Mouse (Mus musculus) retina, postnatal 7 days (tissue): ENCODE data around the gene Ect2l.
"Not testable (repeated sequence)": the region's sequence is repeated elsewhere in the genome, so short reads cannot be mapped to it uniquely, and the experiment has no call there.

ENCODE experiments used
- DNase-seq: peaks from one replicate; pipeline ENCODE4 v3.0.0-alpha.2; 2012; ENCODE audit warnings: low read depth, low spot score

Ect2l gene

DNA sequence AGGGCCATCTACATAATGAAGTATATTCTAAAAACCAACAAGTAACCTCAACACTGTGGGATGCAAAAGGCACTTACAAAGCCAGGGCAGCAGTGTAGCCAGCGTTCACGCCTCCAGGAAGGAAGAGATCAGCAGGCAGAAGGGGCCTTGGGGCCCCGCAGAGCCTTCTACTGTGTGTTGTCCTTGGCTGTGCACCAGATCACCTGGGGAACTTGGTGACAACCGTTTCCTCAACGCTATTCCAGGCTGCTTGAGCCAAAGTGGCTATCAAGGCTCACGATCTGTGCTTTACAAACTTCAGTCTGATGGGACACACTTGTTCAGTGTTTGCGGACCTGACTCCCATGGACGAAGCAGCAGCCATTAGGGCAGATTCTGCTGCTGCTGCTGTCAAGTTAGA, 19.0 kb downstream of the Ect2l start:
- DNase-seq = no peak

DNA sequence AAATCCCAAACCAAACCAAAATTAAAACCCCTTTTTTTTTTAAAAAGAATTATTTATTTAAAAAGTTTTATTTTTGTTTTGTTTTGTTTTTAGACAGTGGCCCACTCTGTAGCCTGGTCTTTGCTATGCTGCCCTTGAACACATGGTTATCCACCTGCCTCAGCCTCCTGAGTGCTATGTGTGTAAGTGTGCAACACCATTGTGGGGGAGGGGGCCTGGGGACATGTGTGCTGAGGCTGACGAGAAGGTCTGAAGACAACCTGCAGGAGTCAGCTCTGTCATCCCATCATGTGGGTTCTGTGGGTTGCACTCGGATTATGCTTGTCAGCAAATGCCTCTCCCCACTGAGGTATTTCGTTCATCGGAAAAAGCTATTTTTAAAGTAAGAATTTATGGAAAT, 21.2 kb downstream of the Ect2l start:
- no peak for DNase-seq

DNA sequence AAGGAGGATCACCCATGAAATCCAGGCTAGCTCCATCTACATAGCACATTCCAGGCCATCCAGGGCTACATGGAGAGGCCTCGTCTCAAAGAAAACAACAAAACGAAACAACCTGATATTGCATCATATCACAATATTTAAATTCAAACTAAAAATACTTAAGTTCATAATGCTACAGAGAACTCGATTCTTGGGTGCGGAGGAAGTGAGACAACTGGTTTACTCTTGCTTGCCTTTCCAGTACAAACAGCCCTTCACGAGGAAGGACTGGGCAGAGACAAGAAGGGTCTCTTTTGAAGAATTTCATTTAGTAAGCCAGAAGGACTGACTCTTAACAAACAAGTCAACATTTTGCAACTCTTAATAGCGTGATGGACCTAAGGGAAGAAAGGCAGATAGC, 22.1 kb downstream of the Ect2l start:
- DNase-seq = no peak

DNA sequence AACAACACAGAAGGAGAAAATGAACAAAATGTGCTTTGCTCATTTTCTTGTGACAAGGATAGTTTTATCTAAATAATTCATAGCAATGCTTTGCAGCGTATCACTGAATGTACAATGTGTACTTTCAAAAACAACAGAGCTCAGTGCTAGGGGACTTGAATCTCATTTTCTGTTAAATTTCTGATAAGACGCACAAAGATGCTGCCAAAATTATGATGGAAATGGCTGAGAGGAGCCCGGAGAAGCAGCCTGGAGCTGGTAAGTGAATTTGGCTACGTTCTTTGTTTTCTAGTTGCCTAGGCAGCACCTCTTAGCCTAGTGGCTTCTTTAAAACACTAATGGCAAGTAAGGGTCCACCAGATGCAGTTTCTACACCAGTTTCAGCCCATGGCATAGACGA, 28.4 kb downstream of the Ect2l start:
- DNase-seq = no peak

DNA sequence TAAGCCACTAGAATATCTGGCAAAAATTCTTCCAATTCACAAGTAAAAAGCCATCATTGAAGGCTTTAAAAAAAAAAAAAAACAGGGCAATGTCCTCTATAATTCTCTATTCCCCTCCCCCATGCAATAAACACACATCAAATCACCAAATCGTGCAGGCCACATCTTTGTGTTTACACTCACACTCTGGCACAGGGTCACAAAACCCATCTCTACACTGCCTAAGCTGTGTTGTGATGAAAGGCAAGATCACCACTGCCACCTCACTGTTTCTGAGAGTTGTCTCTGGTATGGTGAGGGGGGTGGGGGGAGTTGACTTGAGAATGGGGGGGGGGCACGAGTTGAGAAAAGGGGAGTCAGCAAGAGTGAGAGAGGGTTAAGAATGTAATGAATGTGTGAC, 33.4 kb downstream of the Ect2l start:
- no peak for DNase-seq

DNA sequence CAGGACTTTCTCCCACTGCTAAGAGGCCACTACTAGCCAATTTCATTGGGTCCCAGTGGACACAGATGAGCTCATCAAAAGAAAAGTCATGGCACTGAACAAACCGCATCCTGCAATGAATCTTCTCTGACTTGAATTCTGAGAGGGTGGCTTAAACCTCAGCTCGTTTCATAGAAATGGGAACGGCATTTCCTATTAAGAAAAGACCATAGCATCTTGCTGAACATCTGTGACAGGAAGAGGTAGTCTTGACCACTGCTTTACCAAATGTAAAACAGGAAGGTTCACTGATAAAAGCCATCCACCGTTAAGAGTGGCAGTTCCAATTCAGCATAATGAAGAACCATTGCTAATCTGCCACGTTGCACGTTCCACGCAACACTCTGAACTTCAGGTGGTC, 34.0 kb downstream of the Ect2l start:
- DNase-seq = no peak

DNA sequence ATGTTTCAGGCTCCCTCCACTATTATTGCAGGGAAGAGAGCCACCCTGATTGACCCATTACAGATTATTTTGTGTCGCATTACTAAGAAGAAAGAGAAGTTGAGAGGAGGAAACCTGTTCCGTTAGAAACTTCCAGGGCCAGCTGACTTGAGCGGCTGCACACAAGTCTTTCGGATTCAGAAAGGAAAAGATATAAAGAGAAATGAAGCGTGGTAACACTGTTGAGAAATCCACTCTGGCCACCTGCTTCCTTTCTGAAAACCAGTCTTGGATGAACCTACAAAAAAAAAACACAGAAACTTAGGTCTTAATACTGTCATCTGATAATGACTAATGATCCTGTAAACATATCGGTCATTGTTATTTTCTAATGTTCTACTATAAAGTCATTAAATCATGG, 35.6 kb downstream of the Ect2l start:
- DNase-seq = no peak

DNA sequence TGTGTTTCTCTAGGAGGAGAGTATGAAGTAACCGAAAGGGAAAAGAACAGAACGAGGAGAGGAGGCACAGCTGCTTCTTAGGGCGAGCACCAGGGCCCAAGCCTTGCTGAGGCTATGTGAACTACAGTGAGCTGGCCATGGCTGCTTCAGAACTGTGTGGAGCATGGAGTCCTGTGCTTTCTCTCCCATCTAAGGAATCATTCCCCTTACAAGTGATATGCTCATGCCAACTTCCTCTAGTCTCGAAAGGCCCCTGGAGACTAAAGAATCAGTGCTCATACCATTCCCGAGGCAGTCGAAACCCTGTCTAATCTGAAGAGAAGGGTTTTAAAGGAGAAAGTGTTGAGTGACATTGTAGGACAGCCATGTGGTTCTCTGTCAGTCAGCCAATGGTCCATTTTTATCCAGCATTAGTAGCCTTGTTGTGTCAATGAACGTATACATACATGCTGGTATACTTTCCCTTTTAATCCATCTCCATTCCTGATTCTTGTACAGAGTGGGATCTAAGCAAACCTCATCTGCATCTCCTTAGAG, 48.2 kb downstream of the Ect2l start:
- DNase-seq = no peak

DNA sequence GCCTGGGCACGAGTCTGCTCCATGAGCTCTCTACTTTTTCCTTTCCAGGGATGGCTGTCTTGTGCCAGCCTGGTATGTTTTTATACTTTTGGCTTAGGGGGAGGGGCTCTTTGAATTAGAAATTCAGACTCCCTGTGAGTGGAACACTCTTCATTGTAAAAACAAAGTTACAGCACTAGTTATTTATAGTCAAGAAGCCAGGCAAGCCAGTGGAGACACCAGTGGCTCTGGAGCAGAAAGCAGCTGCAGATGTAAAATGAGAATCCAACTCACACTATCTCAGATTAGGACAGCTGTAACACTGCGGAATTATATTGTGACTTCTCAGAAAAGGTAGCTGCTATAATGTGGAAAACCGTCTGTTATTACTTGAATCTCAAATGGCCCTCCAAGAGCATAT, 63.5 kb downstream of the Ect2l start:
- no peak for DNase-seq

DNA sequence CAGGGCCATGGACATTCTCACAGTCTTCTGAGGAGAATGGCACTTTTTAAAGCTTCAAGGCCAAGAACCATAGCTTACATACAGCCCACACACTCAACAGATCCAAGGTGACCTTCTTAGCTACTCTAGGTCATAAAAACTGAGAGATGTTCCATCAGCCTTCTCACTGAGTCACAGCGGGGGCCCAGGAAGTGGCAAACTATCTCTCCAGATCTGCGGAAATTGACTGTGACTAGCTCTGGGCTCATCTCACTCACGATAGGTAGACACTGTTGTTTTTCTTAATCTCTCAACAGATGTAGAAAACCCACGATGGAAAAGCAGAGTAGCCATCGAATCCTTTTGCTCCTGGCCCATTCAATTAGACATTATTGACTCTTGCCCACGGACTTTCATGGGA, 68.5 kb downstream of the Ect2l start:
- no peak for DNase-seq

DNA sequence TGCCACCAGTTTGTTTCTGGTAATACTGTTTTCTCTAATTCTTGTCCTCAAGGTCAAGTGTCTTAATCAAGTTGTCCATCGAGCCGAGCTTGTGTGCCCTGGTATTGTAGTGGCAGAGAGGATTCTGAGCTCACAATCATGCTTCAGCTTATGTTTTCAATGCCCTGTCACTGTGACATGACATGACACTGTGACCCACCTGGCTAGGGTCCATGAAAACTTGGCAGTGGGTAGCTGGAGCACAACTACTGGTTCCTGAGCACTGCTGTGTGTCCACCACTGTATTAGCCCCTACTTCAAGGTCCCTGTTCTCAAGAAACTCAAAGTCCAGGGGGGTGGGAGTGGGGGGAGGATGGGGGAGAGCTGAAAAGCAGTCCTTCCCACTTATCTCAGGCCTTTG, 69.3 kb downstream of the Ect2l start:
- no peak for DNase-seq

DNA sequence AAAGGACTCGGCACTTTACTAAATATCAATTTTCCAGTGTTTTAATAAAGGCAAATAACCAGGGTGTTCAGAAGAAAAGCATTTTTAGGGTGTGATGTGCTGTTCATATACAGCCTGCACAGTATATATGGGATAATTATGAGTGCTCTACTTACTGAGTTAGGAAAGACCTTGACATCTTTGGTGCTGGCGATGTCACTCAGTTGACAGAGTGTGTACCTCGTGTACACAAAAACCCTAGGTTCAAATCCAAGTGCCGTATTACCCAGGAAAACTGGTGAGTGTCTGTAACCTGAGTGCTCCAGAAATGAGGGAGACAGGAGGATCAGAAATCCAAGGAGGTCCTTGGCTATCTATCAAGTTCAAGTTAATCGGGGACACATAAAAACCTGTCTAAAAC, 71.1 kb downstream of the Ect2l start:
- no peak for DNase-seq

DNA sequence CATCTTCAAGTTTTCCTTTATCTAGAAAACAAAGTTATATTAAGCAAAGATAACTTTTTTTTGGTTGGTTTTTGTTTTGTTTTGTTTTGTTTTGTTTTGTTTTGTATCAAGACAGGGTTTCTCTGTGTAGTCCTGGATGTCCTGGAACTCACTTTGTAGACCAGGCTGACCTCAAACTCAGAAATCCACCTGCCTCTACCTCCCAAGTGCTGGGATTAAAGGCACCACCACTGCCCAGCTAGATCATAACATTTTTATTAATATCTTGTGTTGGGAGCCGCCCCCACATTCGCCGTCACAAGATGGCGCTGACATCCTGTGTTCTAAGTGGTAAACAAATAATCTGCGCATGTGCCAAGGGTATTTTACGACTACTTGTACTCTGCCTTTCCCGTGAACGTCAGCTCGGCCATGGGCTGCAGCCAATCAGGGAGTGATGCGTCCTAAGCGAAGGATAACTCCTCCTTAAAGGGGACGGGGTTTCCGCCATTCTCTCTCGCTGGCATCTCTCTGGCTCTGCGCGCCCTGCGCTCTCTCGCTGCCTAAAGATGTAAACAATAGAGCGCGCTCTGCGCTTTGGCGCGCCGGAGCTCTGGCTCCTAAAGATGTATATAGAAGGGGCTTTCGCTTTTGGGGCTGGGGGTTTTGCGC, 71.7 kb downstream of the Ect2l start:
- DNase-seq = not testable (repeated sequence)

DNA sequence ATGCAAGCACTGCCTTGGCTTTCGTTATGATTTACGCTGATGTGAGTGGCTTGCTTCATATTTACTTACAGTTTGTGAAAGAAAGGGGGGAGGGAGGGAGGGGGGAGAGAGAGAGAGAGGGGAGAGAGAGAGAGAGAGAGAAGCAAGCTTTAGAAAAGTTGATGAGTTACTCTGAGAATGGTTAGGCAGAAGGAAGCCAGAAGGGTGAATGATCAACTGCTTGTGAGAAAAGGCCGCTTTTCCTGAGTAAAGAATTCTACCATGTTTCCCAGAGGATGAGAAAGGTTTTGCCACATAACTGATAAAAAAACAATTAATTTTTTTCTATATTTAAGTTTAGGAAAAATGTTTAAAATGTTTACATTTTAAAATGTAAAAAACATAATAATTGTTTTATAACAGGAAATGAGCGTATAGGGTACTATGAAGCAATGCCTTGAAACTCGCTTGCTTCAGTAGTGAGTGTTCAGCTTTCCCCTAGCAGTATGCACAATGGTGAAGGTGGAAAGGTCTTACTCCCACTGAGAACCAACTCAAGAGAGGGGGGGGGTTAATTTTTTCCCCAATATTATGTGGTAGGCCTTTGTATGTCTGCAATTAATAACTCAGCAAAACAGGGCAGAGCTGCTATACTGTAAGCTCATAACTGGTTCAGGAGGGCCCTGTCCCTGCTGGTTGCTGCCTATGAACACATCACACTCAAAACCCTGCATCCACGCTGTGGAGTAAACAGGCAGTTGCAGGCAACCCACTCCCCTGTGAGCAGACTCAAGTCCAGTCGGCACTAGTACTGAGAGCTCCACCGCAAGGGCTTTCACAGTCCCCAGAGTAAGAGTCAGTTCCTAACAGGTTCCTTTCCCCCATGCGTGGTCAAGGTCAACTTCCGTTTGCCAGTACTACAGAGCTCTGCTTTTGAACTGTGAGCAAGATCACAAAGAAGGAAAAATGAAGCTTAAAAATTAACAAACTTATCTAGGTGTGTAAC, 78.7 kb downstream of the Ect2l start:
- DNase-seq = no peak

DNA sequence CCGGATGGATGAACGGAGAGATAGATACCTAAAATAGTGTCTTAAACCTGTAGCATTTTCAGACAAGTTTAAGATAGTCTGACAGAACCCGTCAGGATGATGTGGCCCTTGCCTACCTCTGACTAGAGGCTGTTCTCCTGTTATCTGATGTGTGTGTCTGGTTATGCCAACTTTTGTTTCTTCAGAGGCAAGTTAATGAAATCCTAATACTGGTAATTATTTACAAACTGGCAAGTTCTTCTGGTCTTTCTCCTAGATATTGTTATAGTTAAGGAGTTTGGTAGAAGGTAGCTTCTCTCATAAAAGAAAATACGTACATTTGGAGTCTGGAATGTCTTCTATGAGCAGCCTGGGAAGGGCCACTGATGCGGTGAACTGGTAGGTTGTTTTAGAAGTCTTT, 80.4 kb downstream of the Ect2l start:
- DNase-seq = no peak

DNA sequence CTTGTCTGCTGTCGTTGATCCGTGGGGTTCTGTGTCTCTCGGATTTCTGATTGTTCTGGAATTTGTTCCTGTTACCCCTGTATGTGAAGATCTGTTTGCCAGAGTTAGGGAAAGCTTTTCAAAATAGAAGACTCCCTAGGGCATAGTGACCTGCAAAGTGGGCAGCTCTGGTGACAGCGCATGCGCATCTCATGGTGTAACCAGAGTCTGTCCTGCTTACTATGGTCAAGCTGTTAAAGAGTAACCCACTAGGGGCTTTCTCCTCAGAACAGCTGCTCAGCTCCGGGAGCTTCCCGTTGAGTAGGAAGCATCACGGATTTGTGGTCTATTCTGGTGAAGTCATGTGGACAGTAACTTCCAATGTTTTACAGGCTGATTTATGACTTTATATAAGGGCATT, 92.4 kb downstream of the Ect2l start:
- DNase-seq = no peak

DNA sequence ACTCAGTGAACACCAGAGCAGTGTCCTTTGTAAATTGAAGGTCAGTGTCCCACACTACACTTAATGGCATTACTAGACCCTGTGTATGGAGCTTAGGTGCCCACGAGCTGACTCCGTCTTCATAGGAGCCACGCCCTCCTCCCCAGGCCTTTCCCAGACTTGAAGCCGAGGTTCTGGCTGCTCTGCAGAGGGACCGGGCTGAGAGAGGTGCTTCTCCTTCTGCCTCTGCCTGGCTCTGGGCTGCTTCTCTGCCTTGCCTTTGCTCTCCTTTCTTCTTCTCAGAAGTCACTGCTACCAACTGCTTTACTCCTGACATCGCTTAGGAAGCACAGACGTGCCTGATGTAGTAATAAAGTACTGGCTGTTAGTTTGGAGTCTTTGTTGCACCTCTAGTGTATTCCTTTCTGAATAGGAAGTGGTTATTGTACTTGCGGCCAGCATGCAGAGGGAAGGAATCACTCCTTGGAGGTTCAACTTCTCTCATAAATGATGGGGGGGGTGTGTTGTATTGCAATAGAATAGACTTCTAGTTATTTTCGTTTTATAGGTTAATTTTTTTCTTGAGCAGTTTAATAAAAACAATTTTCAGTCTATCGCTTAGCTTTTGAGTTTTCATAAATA, 97.1 kb downstream of the Ect2l start:
- DNase-seq = no peak

DNA sequence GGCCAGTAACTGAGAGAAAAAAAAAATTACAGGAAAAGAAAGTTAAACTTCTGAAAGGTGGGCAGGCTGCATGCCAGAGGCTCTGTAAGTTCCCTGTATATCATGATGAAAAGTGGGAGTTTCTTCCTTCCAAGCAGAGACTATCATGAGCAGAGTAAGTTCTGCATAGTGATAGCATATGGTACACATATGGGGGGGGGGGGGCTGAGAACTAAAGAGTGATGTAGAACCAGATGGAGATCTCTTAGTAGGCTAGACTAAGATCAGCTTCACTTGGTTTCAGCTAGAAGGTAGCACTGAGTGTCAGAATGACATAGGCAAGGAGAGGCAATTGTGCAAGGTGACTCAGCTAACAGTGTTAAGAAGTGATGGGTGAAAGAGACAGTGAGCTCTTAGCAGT, 99.8 kb downstream of the Ect2l start:
- DNase-seq = no peak

DNA sequence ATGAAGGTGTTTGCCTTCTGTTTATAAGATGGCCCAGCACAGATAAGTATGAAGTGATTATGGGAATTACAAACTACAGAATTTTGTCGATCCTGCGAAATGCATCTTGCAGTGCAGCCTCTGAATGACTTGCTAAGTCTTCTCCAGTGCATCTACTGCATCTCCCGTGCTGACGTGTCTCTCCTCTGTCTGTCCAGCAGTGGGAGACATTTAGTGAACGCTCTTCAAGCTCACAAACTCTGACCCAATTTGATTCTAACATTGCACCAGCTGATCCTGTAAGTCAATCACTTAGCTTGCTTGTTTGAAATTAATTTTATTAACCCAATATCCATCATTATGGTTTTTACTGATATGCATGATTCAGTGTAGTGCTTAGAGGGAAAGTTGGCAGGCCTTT, 103.2 kb downstream of the Ect2l start:
- no peak for DNase-seq

DNA sequence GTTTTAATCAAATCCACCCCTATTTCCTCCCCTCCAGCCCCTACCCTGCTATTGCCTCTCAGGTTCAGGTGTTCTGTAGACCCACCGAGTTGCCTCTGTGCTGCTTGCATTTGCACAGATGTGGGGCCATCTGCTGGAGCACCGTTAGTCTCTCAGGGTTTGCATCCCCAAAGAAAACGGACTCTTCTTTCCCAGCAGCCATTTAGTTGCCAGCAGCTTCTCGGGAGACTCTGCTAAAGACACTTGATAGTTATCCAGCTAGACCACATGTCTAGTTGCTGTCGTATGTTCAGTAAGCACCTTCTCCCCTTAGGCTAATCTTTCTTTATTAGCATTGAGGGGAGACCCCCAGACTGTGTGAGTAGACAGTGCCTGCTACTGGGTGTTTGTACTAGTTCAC, 108.5 kb downstream of the Ect2l start:
- no peak for DNase-seq

DNA sequence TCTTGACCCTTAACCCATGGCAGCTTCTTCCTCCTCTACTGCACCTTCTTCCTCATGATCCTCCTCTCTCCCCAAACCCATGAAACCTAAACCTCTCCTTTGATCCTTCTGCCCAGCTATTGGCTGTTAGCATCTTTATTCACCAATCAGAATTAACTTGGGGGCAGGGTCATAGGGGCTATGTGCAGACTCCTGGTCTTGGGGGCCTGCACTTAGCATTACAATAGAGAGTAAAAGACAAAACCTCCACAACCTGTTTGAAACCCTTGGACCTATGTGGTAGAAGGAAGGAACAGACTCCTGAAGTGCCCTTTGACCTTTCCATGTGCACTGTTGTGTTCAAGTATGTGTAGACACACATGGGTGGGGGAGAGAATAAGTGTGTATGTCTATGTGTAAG, 120.0 kb downstream of the Ect2l start:
- no peak for DNase-seq

DNA sequence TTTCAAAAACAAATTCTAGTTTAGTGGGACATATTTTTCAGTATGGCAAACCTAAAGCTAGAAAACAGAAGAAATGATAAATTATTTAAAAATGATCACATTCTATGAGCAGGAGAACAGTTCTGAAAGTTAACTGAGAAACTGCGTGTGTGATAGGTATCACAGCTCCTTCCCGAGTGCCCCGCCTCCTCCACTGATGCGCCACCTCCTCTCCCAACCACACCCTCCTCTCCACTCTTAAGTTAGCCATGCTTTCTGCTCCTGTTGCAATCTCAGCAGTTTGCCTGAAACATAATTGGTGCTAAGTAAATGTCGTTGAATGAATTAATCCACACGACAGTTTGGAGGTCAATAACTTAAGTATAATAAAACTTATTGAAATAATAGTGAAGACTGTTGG, 127.9 kb downstream of the Ect2l start:
- no peak for DNase-seq

DNA sequence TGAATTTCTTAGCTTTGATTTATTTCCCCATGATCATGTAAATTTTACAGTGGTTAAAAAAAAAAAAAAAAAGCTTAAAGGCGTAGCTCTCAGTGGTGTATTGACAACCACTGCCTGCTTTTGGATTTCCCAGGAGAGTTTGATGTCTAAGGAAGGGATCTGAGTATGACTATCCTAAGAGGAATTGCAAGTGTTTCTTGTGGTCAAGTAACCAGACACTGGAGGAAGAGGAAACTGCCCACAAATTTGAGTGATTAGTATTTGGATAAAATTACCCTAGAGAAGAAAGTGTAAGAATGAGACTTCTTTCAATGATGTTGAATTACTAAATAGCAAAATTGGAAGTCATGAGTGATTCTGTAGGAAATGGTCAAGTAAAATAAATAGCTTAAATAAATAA, 129.2 kb downstream of the Ect2l start:
- DNase-seq = no peak
